Mouse (Mus musculus): ENCODE results near the gene Pde7b. TPM values are rescaled to one million over a fixed set of nuclear protein-coding genes. Genes with fewer than 3 reads are reported as not detected.

The Pde7b gene
- polyA plus RNA-seq, 1 experiment from 2014 or later: 4.5 TPM

DNA sequence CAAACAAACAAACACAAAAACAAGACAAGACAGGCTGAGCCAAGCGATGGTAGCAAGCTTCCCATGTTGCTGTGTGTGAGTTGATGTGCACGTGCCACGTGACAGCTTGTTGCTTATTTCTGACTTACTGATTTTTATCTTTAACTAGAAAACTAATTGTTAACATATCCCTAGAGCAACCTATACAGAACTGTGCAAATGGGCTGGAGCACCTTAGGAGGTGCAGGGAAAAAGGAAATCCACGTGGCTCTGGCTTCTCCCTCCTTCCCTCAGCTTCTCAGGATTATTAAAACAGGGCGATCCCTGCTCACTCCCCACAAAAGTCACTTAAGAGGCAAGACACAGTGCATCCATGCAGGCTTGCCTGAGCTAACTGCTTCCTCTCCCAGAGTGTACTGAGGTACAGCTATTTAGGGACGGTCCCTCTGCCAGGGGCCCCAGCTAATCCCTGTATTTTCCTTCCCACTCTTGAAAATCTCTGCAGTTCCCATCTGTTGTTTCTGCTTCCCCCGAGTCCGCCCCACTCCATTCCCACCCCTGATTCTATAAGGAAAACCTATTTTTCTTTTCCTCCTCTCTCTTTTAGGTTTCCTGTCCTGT is 606 bp upstream of the Pde7b start:
- WGBS: 49% methylated on average over 8 of the region's 8 CpGs
- Histone ChIP-seq H3K36me3 (ENCODE audit: control insufficient read depth, insufficient read depth) (no peaks in the 10 kb centered on the region), H3K27me3 (replicated peaks; ENCODE audit: control insufficient read depth, insufficient read depth, low read length) (no peaks in the 10 kb centered on the region), H3K4me1 (replicated peaks; ENCODE audit: control insufficient read depth, insufficient read depth, low read length) (peaks cover 21% of the 10 kb centered on the region), H3K9ac (replicated peaks; ENCODE audit: low read depth, low read length) (no peak overlapping the region), H3K4me2 (ENCODE audit: low read length) (peak overlapping the region; percentile 71), H3K27ac (ENCODE audit: low read length) (no peak overlapping the region), H3K4me3 (replicated peaks; ENCODE audit: low read length) (peak overlapping the region; percentile 41; the same call in 1 of the 2 replicates), H3K9me3 (ENCODE audit: control insufficient read depth, low read length) (no peaks in the 10 kb centered on the region)
- no peak for ATAC-seq

DNA sequence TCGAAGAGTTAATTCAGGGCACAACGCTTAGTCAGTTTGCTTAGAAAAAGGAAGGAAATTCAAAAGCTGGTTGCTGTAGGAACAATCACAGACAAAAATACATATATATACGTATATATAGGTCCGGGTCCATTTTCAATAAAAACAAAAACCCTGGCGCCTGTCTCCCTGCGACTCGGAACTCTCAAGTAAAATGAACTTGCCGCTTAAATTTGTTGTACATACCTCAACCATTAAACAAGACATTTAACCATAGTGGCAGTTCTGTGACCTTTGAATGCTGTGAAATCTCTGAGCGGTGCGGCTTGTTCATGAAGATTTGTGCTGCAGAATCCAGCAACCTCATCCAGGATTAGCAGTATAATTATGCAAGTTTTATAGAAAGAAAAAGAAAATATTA is 427 bp downstream of the Pde7b start:
- Histone ChIP-seq H3K4me2 (ENCODE audit: low read length) (peak overlapping the region; percentile 71), H3K9me3 (ENCODE audit: control insufficient read depth, low read length) (no peaks in the 10 kb centered on the region), H3K27me3 (replicated peaks; ENCODE audit: control insufficient read depth, insufficient read depth, low read length) (no peaks in the 10 kb centered on the region), H3K9ac (replicated peaks; ENCODE audit: low read depth, low read length) (peak overlapping the region; percentile 54), H3K27ac (ENCODE audit: low read length) (no peak overlapping the region), H3K36me3 (ENCODE audit: control insufficient read depth, insufficient read depth) (no peaks in the 10 kb centered on the region), H3K4me3 (replicated peaks; ENCODE audit: low read length) (peak overlapping the region; percentile 41), H3K4me1 (replicated peaks; ENCODE audit: control insufficient read depth, insufficient read depth, low read length) (peaks cover 21% of the 10 kb centered on the region)
- 25% methylated on average over 10 of the region's 10 CpGs for WGBS
- no peak for ATAC-seq

DNA sequence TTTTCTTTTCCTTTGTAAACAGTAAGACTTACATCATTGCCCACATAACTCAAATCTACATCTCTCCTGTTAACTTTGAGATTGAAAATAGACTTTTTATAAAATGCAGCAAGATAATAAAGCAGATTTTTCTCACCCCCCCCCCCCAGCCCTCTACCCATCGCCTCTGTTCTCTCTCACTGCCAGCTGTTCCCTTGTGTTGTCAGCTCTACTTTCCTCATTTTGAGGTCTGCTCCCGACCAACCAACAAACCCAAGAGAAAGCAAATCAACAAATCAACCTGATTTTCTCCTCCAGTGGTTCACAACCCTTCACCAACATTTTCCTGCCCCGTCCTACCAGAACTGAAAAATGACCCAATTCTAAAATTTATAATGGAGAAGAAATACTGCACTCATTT is 916 bp downstream of the Pde7b start:
- peak overlapping the region; percentile 71 for H3K4me2 ChIP-seq (ENCODE audit: low read length)
- H3K27ac ChIP-seq (ENCODE audit: low read length): no peak overlapping the region
- H3K36me3 ChIP-seq (ENCODE audit: control insufficient read depth, insufficient read depth): no peaks in the 10 kb centered on the region
- peak overlapping the region; percentile 54 for H3K9ac ChIP-seq (replicated peaks; ENCODE audit: low read depth, low read length)
- H3K9me3 ChIP-seq (ENCODE audit: control insufficient read depth, low read length): no peaks in the 10 kb centered on the region
- 7% methylated on average over 3 of the region's 3 CpGs for WGBS
- peaks cover 21% of the 10 kb centered on the region for H3K4me1 ChIP-seq (replicated peaks; ENCODE audit: control insufficient read depth, insufficient read depth, low read length)
- no peak for ATAC-seq
- no peaks in the 10 kb centered on the region for H3K27me3 ChIP-seq (replicated peaks; ENCODE audit: control insufficient read depth, insufficient read depth, low read length)
- H3K4me3 ChIP-seq (replicated peaks; ENCODE audit: low read length): peak overlapping the region; percentile 41

DNA sequence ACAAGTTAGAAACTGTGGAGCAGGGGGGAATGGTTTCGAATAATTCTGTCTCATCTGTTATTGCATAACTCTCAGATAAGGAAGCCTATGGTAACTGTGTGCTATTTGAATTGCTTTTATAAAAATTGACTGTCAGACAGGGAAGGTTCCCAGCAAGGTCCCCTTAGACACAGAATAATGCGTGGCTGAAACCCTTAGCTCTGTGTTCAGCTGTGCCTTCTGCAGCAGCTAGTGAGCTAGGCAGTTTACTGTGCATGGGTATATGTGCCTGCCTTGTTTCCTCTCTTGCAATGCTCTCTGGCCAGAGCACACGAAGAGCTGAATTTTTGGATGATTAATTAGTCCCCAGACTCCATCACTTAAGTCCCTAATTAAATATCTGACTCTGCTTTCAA is 1.4 kb downstream of the Pde7b start:
- H3K4me2 ChIP-seq (ENCODE audit: low read length): peak overlapping the region; percentile 17
- no peaks in the 10 kb centered on the region for H3K9me3 ChIP-seq (ENCODE audit: control insufficient read depth, low read length)
- peak overlapping the region; percentile 7 for H3K27ac ChIP-seq (ENCODE audit: low read length)
- 25% methylated on average over 3 of the region's 3 CpGs for WGBS
- 0 out of 2 replicates have a peak overlapping the region, but pooled peaks have one; percentile 0 for H3K4me3 ChIP-seq (replicated peaks; ENCODE audit: low read length)
- 0 out of 2 replicates have a peak overlapping the region, but pooled peaks have one; percentile 14 for H3K9ac ChIP-seq (replicated peaks; ENCODE audit: low read depth, low read length)
- peaks cover 21% of the 10 kb centered on the region for H3K4me1 ChIP-seq (replicated peaks; ENCODE audit: control insufficient read depth, insufficient read depth, low read length)
- H3K36me3 ChIP-seq (ENCODE audit: control insufficient read depth, insufficient read depth): no peaks in the 10 kb centered on the region
- ATAC-seq: peak; percentile 45; the same call in 1 of the 2 replicates
- no peaks in the 10 kb centered on the region for H3K27me3 ChIP-seq (replicated peaks; ENCODE audit: control insufficient read depth, insufficient read depth, low read length)

DNA sequence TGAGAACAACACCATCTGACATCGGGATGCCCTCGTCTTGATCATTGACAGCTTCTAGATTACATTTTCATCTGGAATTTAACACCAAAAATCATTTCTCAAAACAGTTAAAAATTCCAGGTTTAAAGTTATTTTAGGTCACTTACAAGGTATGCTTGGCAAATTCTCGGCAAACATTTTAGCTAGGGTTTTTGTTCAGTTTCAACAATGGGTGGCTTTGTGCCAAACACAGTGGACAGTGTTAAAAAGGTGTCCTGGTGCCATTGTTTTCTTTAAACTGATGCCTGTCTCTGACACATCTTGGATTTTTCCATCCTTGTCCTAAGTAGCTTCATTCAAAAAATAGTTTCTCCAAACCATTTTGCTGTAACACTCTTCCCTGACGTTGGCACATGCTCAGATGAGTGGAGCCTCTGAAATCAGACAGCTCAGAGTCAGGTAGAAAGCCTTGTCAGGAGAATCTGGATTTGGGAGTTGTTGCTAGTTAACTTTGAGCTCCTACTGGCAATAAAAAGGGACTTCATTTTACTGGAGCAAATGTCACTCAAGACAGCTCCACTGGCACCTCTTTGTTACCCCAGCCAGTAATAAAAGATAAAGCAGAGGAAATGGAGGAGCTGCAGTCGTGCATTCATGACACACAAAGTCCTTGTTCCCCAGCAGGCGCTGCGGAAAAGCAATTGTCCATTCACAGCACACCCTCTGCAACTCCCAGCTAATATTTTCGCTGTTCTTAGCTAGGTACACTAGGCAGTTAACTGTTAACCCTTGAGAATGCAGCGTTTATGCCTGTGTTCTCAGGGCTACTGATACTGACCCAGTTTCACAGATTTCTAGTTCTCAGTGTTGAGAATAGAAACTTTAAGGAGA is 2.0 kb downstream of the Pde7b start:
- no peak for ATAC-seq
- H3K4me1 ChIP-seq (replicated peaks; ENCODE audit: control insufficient read depth, insufficient read depth, low read length): peaks cover 21% of the 10 kb centered on the region
- no peaks in the 10 kb centered on the region for H3K36me3 ChIP-seq (ENCODE audit: control insufficient read depth, insufficient read depth)
- no peaks in the 10 kb centered on the region for H3K27me3 ChIP-seq (replicated peaks; ENCODE audit: control insufficient read depth, insufficient read depth, low read length)
- H3K9me3 ChIP-seq (ENCODE audit: control insufficient read depth, low read length): no peaks in the 10 kb centered on the region
- 24% methylated on average over 9 of the region's 9 CpGs for WGBS
- H3K4me3 ChIP-seq (replicated peaks; ENCODE audit: low read length): 0 out of 2 replicates have a peak overlapping the region, but pooled peaks have one; percentile 0
- peak overlapping the region; percentile 17 for H3K4me2 ChIP-seq (ENCODE audit: low read length)
- 0 out of 2 replicates have a peak overlapping the region, but pooled peaks have one; percentile 14 for H3K9ac ChIP-seq (replicated peaks; ENCODE audit: low read depth, low read length)
- peak overlapping the region; percentile 7 for H3K27ac ChIP-seq (ENCODE audit: low read length)

DNA sequence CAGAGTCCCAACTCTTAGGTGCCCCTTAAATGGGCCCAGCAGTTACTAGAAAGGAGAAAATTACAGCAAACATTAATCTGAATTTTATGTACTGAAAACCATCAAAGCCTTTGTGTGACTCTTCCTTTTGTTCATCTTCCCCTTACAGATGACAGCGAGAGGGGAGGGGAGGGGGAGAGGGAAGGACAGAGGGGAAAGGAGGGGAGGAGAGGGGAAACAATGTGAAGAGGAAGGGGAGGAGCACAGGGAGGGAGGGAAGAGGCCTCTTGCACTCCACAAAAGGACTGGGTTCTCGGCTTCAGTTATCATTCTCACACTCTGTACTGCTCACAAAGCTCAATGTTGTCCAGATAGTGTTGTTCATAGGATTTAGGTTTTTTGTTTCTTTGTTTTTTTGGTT is 5.7 kb downstream of the Pde7b start:
- ATAC-seq: no peak
- no peaks in the 10 kb centered on the region for H3K36me3 ChIP-seq (ENCODE audit: control insufficient read depth, insufficient read depth)
- no peak overlapping the region for H3K27ac ChIP-seq (ENCODE audit: low read length)
- peaks cover 9% of the 10 kb centered on the region for H3K4me1 ChIP-seq (replicated peaks; ENCODE audit: control insufficient read depth, insufficient read depth, low read length)
- WGBS: 56% methylated on average over 2 of the region's 2 CpGs
- no peak overlapping the region for H3K4me2 ChIP-seq (ENCODE audit: low read length)
- no peaks in the 10 kb centered on the region for H3K27me3 ChIP-seq (replicated peaks; ENCODE audit: control insufficient read depth, insufficient read depth, low read length)
- H3K4me3 ChIP-seq (replicated peaks; ENCODE audit: low read length): no peak overlapping the region
- no peaks in the 10 kb centered on the region for H3K9me3 ChIP-seq (ENCODE audit: control insufficient read depth, low read length)
- no peak overlapping the region for H3K9ac ChIP-seq (replicated peaks; ENCODE audit: low read depth, low read length)

DNA sequence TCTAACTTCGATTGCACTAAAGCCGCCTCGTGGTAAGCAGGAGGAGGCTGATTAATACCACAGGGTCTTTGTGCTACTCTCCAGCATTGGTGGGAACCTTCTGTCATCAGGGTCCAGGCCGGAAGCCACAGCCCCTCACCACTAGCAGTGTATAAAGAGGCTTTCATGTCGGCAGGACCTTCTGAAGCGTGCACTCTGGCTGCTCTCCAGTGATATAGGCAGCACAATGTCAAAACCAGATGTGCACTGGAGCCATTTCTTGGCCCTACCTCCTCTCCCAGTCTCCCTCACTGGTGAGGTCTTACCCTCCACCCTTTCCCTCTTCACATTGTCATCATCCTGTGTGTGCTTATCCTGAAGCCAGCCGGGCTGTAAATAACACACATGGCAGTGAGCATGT is 24.2 kb downstream of the Pde7b start:
- 73% methylated on average over 7 of the region's 7 CpGs for WGBS
- Histone ChIP-seq H3K4me2 (ENCODE audit: low read length) (no peak overlapping the region), H3K9ac (replicated peaks; ENCODE audit: low read depth, low read length) (no peak overlapping the region), H3K27ac (ENCODE audit: low read length) (no peak overlapping the region), H3K36me3 (ENCODE audit: control insufficient read depth, insufficient read depth) (no peaks in the 10 kb centered on the region), H3K27me3 (replicated peaks; ENCODE audit: control insufficient read depth, insufficient read depth, low read length) (no peaks in the 10 kb centered on the region), H3K4me3 (replicated peaks; ENCODE audit: low read length) (no peak overlapping the region), H3K9me3 (ENCODE audit: control insufficient read depth, low read length) (no peaks in the 10 kb centered on the region), H3K4me1 (replicated peaks; ENCODE audit: control insufficient read depth, insufficient read depth, low read length) (no peaks in the 10 kb centered on the region)
- no peak for ATAC-seq

DNA sequence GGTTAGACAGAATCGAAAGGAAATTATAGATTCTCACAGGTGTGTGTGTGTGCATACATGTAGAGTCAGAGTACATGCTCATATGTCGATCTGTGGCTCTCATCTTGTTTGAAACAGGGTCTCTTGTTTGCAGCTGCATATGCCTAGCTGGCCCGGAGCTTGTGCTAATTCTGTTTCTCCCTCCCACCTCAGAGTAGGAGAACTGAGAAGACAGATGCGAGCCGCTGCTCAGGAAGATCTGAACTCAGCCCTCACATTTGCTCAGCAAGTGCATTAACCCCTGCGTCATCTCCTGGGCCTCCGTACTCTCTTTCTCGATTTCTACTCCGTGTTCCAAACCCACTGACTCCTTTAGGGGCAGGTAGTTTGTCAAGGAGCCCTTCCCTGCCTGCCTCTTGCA is 25.0 kb downstream of the Pde7b start:
- no peaks in the 10 kb centered on the region for H3K36me3 ChIP-seq (ENCODE audit: control insufficient read depth, insufficient read depth)
- H3K27ac ChIP-seq (ENCODE audit: low read length): no peak overlapping the region
- WGBS: 93% methylated on average over 9 of the region's 9 CpGs
- no peak overlapping the region for H3K4me3 ChIP-seq (replicated peaks; ENCODE audit: low read length)
- H3K4me1 ChIP-seq (replicated peaks; ENCODE audit: control insufficient read depth, insufficient read depth, low read length): no peaks in the 10 kb centered on the region
- no peak overlapping the region for H3K9ac ChIP-seq (replicated peaks; ENCODE audit: low read depth, low read length)
- H3K4me2 ChIP-seq (ENCODE audit: low read length): no peak overlapping the region
- no peaks in the 10 kb centered on the region for H3K27me3 ChIP-seq (replicated peaks; ENCODE audit: control insufficient read depth, insufficient read depth, low read length)
- ATAC-seq: no peak
- no peaks in the 10 kb centered on the region for H3K9me3 ChIP-seq (ENCODE audit: control insufficient read depth, low read length)

DNA sequence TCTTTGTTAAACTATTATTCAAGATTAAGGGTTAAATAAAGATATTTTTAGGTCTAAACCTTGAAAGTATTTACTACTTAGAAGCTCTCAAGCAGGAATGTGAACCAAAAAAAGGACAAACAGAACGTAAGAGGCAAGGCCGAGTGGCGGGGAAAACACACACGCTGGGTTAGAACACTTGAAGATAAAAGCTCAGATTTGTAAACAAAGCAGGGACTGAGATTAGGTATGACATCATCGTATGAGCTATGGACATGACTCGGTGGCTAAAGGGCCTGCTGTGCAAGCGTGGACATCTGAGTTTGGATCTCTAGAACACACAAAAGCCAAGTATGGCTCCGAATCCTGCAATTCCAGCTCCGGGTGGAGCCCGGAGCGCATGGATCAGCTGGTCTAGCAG is 29.2 kb downstream of the Pde7b start:
- H3K4me3 ChIP-seq (replicated peaks; ENCODE audit: low read length): no peak overlapping the region
- H3K4me2 ChIP-seq (ENCODE audit: low read length): no peak overlapping the region
- no peaks in the 10 kb centered on the region for H3K36me3 ChIP-seq (ENCODE audit: control insufficient read depth, insufficient read depth)
- no peak overlapping the region for H3K9ac ChIP-seq (replicated peaks; ENCODE audit: low read depth, low read length)
- H3K4me1 ChIP-seq (replicated peaks; ENCODE audit: control insufficient read depth, insufficient read depth, low read length): no peaks in the 10 kb centered on the region
- H3K9me3 ChIP-seq (ENCODE audit: control insufficient read depth, low read length): no peaks in the 10 kb centered on the region
- H3K27ac ChIP-seq (ENCODE audit: low read length): no peak overlapping the region
- WGBS: 80% methylated on average over 11 of the region's 11 CpGs
- H3K27me3 ChIP-seq (replicated peaks; ENCODE audit: control insufficient read depth, insufficient read depth, low read length): no peaks in the 10 kb centered on the region
- ATAC-seq: no peak

Data from forebrain, embryonic 16.5 days (tissue).